Mouse (Mus musculus) liver, embryonic 14.5 days (tissue): Measurements from ENCODE around the gene Hyal6.

ENCODE experiments used
- CTCF ChIP-seq: IDR thresholded peaks from 2 replicates; pipeline ENCODE4 v1.5.1; 2016; ENCODE audit warnings: antibody characterized with exemption, low read depth, control low read depth
- EP300 ChIP-seq: IDR thresholded peaks from 2 replicates; pipeline ENCODE4 v1.6.1; 2016; ENCODE audit warnings: antibody characterized with exemption, low read depth

DNA sequence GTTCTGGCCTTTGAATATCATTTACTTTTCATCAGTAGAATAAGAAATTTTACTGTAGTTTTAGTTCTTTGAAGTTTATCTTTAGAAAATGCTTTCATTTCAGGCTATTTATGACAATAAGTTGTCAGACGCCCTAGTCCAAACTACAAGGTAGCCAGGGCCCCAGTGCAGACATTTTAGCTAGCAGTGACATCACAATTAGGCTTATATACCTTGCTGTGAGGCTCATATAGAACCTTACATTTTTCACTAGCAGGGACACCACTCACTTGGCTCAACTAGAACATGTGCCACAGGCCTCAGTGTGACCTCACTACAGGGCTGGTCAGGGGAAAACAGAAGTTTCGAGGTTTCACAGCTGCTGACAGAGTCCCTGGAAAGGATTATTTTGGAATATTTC lies 25.5 kb upstream of the Hyal6 start:
- TF ChIP-seq CTCF = no peak
- TF ChIP-seq EP300 = no peak
